Mouse (Mus musculus): ENCODE data around the gene Ticrr. TPM values are rescaled to one million over a fixed set of nuclear protein-coding genes. Genes with fewer than 3 reads are reported as not detected.

The Ticrr gene
- polyA plus RNA-seq (2012; rRNA removed; ENCODE audit: low replicate concordance): 0.27 and 0.62 TPM in 2 replicates

GRCm38 (mm10) chr7:79659578-79660290 lies at the start of gene Ticrr:
Ticrr (plus strand) TSS chr7:79660196.

GRCm38 (mm10) chr7:79617418-79617817 lies 42.6 kb upstream of the Ticrr start, which contains the start of gene Rhcg:
Rhcg (minus strand) TSS chr7:79617657.

GRCm38 (mm10) chr7:79715187-79715981 lies 55.4 kb downstream of the Ticrr start, which contains the start of gene Kif7:
Kif7 (minus strand) TSS chr7:79715720.

GRCm38 (mm10) chr7:79732622-79733021 lies 72.6 kb downstream of the Ticrr start, which contains the start of gene Plin1:
Plin1 (minus strand) TSS chr7:79732903.

GRCm38 (mm10) chr7:79742659-79743536 lies 82.9 kb downstream of the Ticrr start, which contains the start of the genes Pex11a and Wdr93:
Pex11a (minus strand) TSS chr7:79743131.
Wdr93 (plus strand) TSS chr7:79743163.

Other genes starting within 250 kb of the Ticrr start
- 56.1 and 65.8 TPM in 2 replicates for gene Polg, start 193.8 kb upstream of the Ticrr start, polyA plus RNA-seq (2012; rRNA removed; ENCODE audit: low replicate concordance)
- gene Rhcg, start 42.5 kb upstream of the Ticrr start, polyA plus RNA-seq (2012; rRNA removed; ENCODE audit: low replicate concordance): not detected in 2 replicates
- 1.9 and 3.9 TPM in 2 replicates for gene Kif7, start 55.5 kb downstream of the Ticrr start, polyA plus RNA-seq (2012; rRNA removed; ENCODE audit: low replicate concordance)
- gene Plin1, start 72.7 kb downstream of the Ticrr start, polyA plus RNA-seq (2012; rRNA removed; ENCODE audit: low replicate concordance): 1,122 and 1,658 TPM in 2 replicates
- gene Pex11a, start 82.9 kb downstream of the Ticrr start, polyA plus RNA-seq (2012; rRNA removed; ENCODE audit: low replicate concordance): 28.4 and 47.4 TPM in 2 replicates
- 2.9 and 3.3 TPM in 2 replicates for gene Wdr93, start 83.0 kb downstream of the Ticrr start, polyA plus RNA-seq (2012; rRNA removed; ENCODE audit: low replicate concordance)
- 0.23 and 0.33 TPM in 2 replicates for gene Mesp1, start 133.6 kb downstream of the Ticrr start, polyA plus RNA-seq (2012; rRNA removed; ENCODE audit: low replicate concordance)
- 0.45 and 0.63 TPM in 2 replicates for gene Mesp2, start 150.5 kb downstream of the Ticrr start, polyA plus RNA-seq (2012; rRNA removed; ENCODE audit: low replicate concordance)
- 61.2 and 98.4 TPM in 2 replicates for gene Anpep, start 200.9 kb downstream of the Ticrr start, polyA plus RNA-seq (2012; rRNA removed; ENCODE audit: low replicate concordance)

All from mammary gland, adult 2 months (tissue).